Mouse (Mus musculus) heart, embryonic 12.5 days (tissue): ENCODE results near the gene Prpf31. TPM values are rescaled to one million over a fixed set of nuclear protein-coding genes. Genes with fewer than 3 reads are reported as not detected.

ENCODE experiments used
- ATAC-seq: fragments of 200-750 bp; cut with Nextera tagmentation; 2 replicates; pipeline ENCODE4 v1.8.0; 2017; ENCODE audit warnings: moderate TSS enrichment, moderate library complexity; ENCODE audit not compliant: insufficient number of reproducible peaks, low FRiP score
- H3K27ac ChIP-seq: fragments of 300-500 bp; sonication (generic); 2 replicates; pipeline ENCODE4 v1.5.1; 2016; ENCODE audit warnings: mild to moderate bottlenecking, moderate library complexity; ENCODE audit not compliant: poor library complexity, severe bottlenecking
- H3K27me3 ChIP-seq: fragments of 300-500 bp; sonication (generic); replicated peaks from 2 replicates; pipeline ENCODE4 v1.6.1; 2016; ENCODE audit warnings: mild to moderate bottlenecking, moderate library complexity
- H3K36me3 ChIP-seq: fragments of 300-500 bp; sonication (generic); 2 replicates; pipeline ENCODE4 v1.6.1; 2016; ENCODE audit warnings: mild to moderate bottlenecking, moderate library complexity
- H3K4me1 ChIP-seq: fragments of 300-500 bp; sonication (generic); replicated peaks from 2 replicates; pipeline ENCODE4 v1.6.1; 2016; ENCODE audit warnings: mild to moderate bottlenecking
- H3K4me2 ChIP-seq: fragments of 300-500 bp; sonication (generic); 2 replicates; pipeline ENCODE4 v1.6.1; 2016; ENCODE audit warnings: mild to moderate bottlenecking, moderate library complexity
- H3K4me3 ChIP-seq: fragments of 300-500 bp; sonication (generic); 2 replicates; pipeline ENCODE4 v1.5.1; 2016; ENCODE audit warnings: mild to moderate bottlenecking
- H3K9ac ChIP-seq: fragments of 300-500 bp; sonication (generic); 2 replicates; pipeline ENCODE4 v1.6.1; 2016; ENCODE audit warnings: mild to moderate bottlenecking, moderate library complexity
- H3K9me3 ChIP-seq: fragments of 300-500 bp; sonication (generic); replicated peaks from 2 replicates; pipeline ENCODE4 v1.6.1; 2016; ENCODE audit warnings: mild to moderate bottlenecking, moderate library complexity
- WGBS: fragments of 180-500 bp; shearing (Covaris S2); methylation state at CpG from one replicate; pipeline ENCODE4 v1.1.7; 2016; 5-methylcytosine and 5-hydroxymethylcytosine counted together
- polyA plus RNA-seq: library from polyadenylated mRNA; unstranded; fragments of >200 nt; fragmentation: Nextera tagmentation; extraction: Ambion mirVana; gene quantifications from 2 replicates; pipeline ENCODE4 v1.2.1, GENCODE M21; 2016

The Prpf31 gene
- polyA plus RNA-seq, 1 experiment from 2014 or later = 63.7 TPM

- Histone ChIP-seq H3K36me3 (peaks cover 37% of the 10 kb centered on the region), H3K27ac (peak overlapping the region; percentile 88), H3K4me1 (peaks cover 31% of the 10 kb centered on the region), H3K4me3 (peak overlapping the region; percentile 80), H3K27me3 (no peaks in the 10 kb centered on the region), H3K4me2 (peak overlapping the region; percentile 90), H3K9ac (peak overlapping the region; percentile 85), H3K9me3 (no peaks in the 10 kb centered on the region)
- 26% methylated on average over 15 of the region's 15 CpGs for WGBS
- peak; percentile 33; the same call in 1 of the 2 replicates for ATAC-seq
These were observed 34.9 kb downstream of the Prpf31 start for GRCm38 (mm10) chr7:3664524-3665214.

DNA sequence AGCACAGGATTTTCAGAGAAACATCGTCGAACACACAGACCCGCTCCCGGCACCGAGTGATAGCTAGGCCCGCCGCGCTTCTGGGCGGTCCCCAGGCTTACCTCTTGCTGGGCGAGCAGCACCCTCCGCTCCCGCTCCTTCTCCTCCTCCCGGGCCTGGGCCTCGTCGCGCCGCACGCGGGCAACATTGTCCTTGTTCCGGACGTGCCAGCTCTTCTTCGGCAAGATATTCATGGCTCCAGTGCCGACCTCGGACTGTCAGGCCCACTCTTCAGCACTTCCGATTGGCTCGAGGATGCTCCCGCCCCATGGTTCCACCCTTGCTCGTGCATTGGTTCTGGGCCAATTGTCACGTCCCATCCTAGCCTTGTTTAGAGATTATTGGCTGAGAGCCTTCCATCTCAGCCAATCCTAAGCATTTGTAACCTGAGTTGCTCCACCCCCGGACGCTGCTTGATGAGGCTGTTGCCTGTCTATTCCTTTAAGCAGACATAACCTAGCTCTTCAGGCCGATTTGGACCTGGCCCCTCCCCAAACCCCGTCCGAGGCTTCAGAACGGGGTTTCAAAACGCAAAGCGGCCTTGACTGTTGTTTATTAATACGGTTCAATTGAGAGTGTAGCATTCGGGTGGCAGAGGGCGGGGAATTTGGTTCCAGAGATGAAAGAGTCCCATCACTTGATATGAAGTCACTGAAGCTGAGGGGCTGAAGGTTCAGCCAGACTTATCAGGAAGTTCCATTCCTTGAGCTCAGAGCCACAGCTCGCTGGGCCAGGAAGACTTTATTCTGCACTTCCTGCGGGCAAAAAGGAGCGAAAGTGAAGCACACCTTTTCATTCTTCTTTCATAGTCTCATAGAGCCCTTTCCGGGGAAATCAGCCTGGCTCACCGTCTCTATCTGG lies 35.7 kb downstream of the Prpf31 start, which contains the start of gene Leng1:
TSS of gene Leng1 (minus strand) at position 626 of the 900 bp plus-strand sequence.
- Histone ChIP-seq H3K27ac (peak within 1 kb of the TSS; percentile 88), H3K36me3 (peaks cover 29% of the 10 kb centered on the region), H3K4me2 (peak within 1 kb of the TSS; percentile 90), H3K9me3 (no peaks in the 10 kb centered on the region), H3K9ac (peak within 1 kb of the TSS; percentile 85), H3K27me3 (no peaks in the 10 kb centered on the region), H3K4me1 (peaks cover 31% of the 10 kb centered on the region), H3K4me3 (peak within 1 kb of the TSS; percentile 80)
- peak; percentile 98 for ATAC-seq
- WGBS = 4% methylated on average over 45 of the region's 45 CpGs

GRCm38 (mm10) chr7:3666921-3667391 lies 37.2 kb downstream of the Prpf31 start:
- WGBS = 5% methylated on average over 14 of the region's 14 CpGs
- Histone ChIP-seq H3K27ac (peak overlapping the region; percentile 40; the same call in 1 of the 2 replicates), H3K27me3 (no peaks in the 10 kb centered on the region), H3K36me3 (peaks cover 14% of the 10 kb centered on the region), H3K9me3 (no peaks in the 10 kb centered on the region), H3K4me1 (peaks cover 31% of the 10 kb centered on the region), H3K4me3 (peak overlapping the region; percentile 35), H3K4me2 (peak overlapping the region; percentile 64), H3K9ac (peak overlapping the region; percentile 60)
- no peak for ATAC-seq

DNA sequence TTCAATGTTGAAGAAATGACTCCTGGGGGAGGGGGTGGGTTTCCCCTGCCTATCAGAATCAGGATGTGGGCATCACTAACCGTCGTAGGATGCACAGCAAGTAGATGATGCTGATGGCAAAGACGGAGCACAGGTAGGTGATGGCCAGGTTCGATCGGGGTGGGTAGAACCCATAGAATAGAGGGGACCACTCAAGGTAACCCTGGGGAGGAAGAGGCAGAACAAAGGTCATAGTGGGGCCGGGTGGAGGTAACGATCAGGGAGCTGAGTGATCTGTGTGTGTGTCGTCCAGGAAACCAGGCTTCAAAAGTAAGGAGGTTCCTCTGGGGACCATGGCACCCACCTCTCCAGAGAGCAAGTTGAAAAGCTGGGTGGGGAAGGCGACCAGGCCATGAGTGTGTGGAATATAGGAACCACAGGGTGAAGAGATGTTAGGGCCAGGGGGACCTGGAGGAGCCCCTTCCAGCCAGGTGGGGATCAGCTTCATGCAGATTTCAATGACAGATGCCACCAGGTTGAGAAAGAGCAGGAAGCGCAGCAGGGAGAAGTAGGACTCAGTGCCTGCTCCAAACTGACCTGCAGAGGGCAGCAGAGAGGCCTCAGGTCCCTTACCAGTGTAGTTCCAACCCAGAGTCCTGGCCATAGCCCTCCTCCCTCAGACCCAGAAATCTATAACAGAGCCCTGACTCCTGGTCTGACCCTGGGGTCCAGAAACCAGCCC lies 44.9 kb downstream of the Prpf31 start:
- peak; percentile 77 for ATAC-seq
- WGBS = 64% methylated on average over 10 of the region's 10 CpGs
- Histone ChIP-seq H3K4me1 (no peaks in the 10 kb centered on the region), H3K9me3 (no peaks in the 10 kb centered on the region), H3K9ac (no peak overlapping the region), H3K27ac (no peak overlapping the region), H3K4me3 (no peak overlapping the region), H3K27me3 (no peaks in the 10 kb centered on the region), H3K36me3 (peaks cover 9% of the 10 kb centered on the region; the same call in 1 of the 2 replicates), H3K4me2 (no peak overlapping the region)

- WGBS = 74% methylated on average over 3 of the region's 3 CpGs
- H3K4me1 ChIP-seq = no peaks in the 10 kb centered on the region
- H3K27ac ChIP-seq = no peak overlapping the region
- H3K9me3 ChIP-seq = no peaks in the 10 kb centered on the region
- H3K4me2 ChIP-seq = no peak overlapping the region
- peaks cover 10% of the 10 kb centered on the region for H3K36me3 ChIP-seq
- H3K4me3 ChIP-seq = no peak overlapping the region
- no peaks in the 10 kb centered on the region for H3K27me3 ChIP-seq
- ATAC-seq = no peak; the same call in 1 of the 2 replicates
- no peak overlapping the region for H3K9ac ChIP-seq
These were observed 45.4 kb downstream of the Prpf31 start for GRCm38 (mm10) chr7:3675228-3675548.

GRCm38 (mm10) chr7:3676371-3676770 lies 46.6 kb downstream of the Prpf31 start:
- Histone ChIP-seq H3K36me3 (peaks cover 18% of the 10 kb centered on the region), H3K27ac (no peak overlapping the region), H3K9ac (no peak overlapping the region), H3K4me1 (no peaks in the 10 kb centered on the region), H3K4me2 (no peak overlapping the region), H3K9me3 (no peaks in the 10 kb centered on the region), H3K27me3 (no peaks in the 10 kb centered on the region), H3K4me3 (no peak overlapping the region)
- no peak for ATAC-seq
- WGBS = 84% methylated on average over 12 of the region's 12 CpGs

DNA sequence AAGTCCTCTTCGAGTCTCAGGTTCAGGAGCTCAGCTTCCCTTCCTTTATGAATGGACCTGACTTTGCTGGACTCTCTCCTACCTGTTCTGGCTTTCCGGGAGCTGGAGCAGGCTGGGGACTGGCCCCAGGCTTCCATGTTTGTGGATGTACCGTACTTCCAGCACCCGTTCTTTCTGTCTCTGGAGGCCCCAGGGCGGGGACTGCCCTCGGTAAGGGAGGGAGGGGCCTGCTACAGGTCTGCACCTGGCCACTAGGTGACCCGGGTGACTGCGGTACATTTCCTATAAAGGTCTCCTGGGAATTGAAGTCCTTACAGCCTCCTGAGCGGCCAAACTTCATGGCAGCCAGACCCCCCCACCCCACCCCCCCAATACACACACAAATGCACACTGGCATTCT lies 47.6 kb downstream of the Prpf31 start, which contains the start of gene Tmc4:
TSS of gene Tmc4 (minus strand) at position 212 of the 400 bp plus-strand sequence.
- Histone ChIP-seq H3K4me2 (no peak within 1 kb of the TSS), H3K27me3 (no peaks in the 10 kb centered on the region), H3K9ac (no peak within 1 kb of the TSS), H3K27ac (no peak within 1 kb of the TSS), H3K4me1 (no peaks in the 10 kb centered on the region), H3K9me3 (no peaks in the 10 kb centered on the region), H3K4me3 (no peak within 1 kb of the TSS), H3K36me3 (peaks cover 18% of the 10 kb centered on the region)
- 56% methylated on average over 9 of the region's 9 CpGs for WGBS
- no peak for ATAC-seq

DNA sequence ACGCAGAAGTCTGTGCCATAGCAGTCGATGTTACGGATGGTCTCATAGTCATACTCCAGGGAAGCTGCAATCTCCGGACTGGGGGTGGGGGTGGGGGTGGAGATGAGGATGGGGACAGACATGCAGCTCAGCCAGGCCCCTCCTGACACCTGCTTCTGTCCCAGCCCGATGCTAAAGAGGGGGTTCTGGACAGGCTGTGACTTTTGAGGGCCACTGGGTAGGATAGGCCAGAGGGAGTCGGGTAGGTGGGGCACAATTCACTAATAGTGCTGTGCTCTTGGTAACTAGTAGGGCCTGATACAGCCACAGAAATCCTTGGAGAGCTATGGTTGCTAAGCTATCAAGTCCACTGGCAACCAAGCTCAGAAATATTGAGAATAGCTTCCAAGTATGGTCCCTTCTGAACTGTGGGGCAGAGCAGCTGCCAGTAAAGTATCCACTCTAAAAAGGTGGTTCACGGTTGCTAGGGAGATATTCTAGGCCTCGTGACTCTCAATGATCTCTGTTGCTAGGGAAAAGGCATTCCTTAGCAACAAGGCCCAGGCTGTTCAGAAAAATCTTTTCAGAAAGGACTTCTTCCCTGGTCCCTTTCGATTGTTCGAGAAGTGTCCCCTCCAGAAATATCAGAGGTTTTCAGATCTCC lies 54.2 kb downstream of the Prpf31 start:
- no peaks in the 10 kb centered on the region for H3K27me3 ChIP-seq
- no peak for ATAC-seq
- no peaks in the 10 kb centered on the region for H3K9me3 ChIP-seq
- no peaks in the 10 kb centered on the region for H3K4me1 ChIP-seq
- WGBS = 82% methylated on average over 10 of the region's 10 CpGs
- no peak overlapping the region for H3K4me3 ChIP-seq
- H3K36me3 ChIP-seq = peaks cover 61% of the 10 kb centered on the region
- no peak overlapping the region for H3K27ac ChIP-seq
- H3K9ac ChIP-seq = no peak overlapping the region
- no peak overlapping the region for H3K4me2 ChIP-seq

GRCm38 (mm10) chr7:3684698-3685097 lies 54.9 kb downstream of the Prpf31 start:
- H3K9me3 ChIP-seq = no peaks in the 10 kb centered on the region
- H3K27ac ChIP-seq = no peak overlapping the region
- H3K4me3 ChIP-seq = no peak overlapping the region
- H3K4me1 ChIP-seq = no peaks in the 10 kb centered on the region
- H3K27me3 ChIP-seq = no peaks in the 10 kb centered on the region
- no peak for ATAC-seq
- H3K4me2 ChIP-seq = no peak overlapping the region
- 86% methylated on average over 8 of the region's 8 CpGs for WGBS
- peaks cover 64% of the 10 kb centered on the region for H3K36me3 ChIP-seq
- no peak overlapping the region for H3K9ac ChIP-seq

GRCm38 (mm10) chr7:3685400-3686187 lies 55.8 kb downstream of the Prpf31 start:
- no peak overlapping the region for H3K4me3 ChIP-seq
- no peaks in the 10 kb centered on the region for H3K9me3 ChIP-seq
- WGBS = 79% methylated on average over 31 of the region's 31 CpGs
- peaks cover 66% of the 10 kb centered on the region for H3K36me3 ChIP-seq
- no peak for ATAC-seq
- H3K27me3 ChIP-seq = no peaks in the 10 kb centered on the region
- H3K4me1 ChIP-seq = no peaks in the 10 kb centered on the region
- no peak overlapping the region for H3K9ac ChIP-seq
- no peak overlapping the region for H3K4me2 ChIP-seq
- H3K27ac ChIP-seq = no peak overlapping the region
